Mouse (Mus musculus): ENCODE measurements around the gene Cox6a2.
"Not testable (repeated sequence)": the region's sequence is repeated elsewhere in the genome, so short reads cannot be mapped to it uniquely, and the experiment has no call there.

The Cox6a2 gene

GRCm38 (mm10) chr7:128231741-128232140 is 25.6 kb upstream of the Cox6a2 start:
- DNase-seq = no peak

GRCm38 (mm10) chr7:128220936-128221335 is 14.7 kb upstream of the Cox6a2 start:
- no peak for DNase-seq

DNA sequence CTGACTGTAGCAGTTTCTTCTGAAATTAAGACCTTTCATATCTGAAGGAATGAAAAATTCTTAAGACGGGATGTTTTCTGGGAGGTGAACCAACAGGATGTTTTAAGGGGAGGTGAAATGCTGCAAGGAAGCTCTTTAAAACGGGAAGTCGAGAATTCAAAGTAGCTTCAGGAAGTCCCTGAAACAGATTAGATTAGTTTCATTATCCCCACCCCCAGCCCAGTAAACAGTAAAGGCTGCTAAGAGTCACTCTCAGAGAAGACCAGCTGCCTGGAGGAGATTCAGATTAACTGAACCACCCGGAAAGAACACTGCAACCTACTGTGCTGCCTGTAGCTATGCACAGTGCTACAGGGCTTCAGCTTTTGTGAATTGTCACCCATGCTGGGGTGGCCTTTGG is 13.8 kb upstream of the Cox6a2 start:
- no peak for DNase-seq

DNA sequence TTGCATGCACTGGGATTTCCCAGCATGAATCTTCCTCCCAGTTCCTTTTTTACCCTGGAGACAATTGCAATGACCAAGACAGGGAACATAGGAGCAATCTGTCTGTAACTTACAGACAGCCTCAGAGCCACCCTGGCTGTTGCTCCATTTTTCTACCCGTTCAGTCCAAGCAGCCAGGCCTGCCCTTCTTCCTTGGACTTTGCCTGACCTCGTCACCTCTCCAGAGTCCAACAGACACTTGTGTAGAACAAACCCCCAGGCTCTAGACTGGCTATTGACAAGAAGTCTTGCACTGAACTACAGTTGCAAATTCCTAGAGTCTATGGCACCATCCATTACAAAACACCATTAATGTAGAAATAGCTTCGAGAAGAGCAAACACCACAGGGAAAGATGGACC is 3.6 kb upstream of the Cox6a2 start:
- no peak for DNase-seq

GRCm38 (mm10) chr7:128208187-128208586 is 2.0 kb upstream of the Cox6a2 start:
- peak; percentile 8 to 21 for DNase-seq

DNA sequence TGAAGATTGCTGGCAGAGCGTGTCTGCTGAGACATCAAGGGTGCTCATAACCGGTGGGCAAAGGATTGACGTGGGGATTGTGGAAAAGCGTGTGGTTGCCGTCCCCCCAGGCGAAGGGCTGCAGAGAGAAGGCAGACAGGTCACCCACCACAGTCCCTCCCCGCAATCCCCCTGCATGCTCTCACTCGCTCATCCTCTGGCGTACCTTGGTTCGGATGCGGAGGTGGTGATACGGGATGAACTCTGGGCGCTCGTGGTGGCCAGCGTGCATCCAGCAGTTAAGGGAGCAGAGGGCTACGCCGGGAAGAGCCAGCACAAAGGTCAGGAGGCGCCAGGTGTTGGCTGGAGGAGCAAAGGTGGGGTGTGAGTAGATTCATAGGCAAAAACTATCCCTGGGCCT is 492 bp downstream of the Cox6a2 start:
- no peak for DNase-seq

GRCm38 (mm10) chr7:128204179-128204578 is 2.0 kb downstream of the Cox6a2 start:
- no peak for DNase-seq

DNA sequence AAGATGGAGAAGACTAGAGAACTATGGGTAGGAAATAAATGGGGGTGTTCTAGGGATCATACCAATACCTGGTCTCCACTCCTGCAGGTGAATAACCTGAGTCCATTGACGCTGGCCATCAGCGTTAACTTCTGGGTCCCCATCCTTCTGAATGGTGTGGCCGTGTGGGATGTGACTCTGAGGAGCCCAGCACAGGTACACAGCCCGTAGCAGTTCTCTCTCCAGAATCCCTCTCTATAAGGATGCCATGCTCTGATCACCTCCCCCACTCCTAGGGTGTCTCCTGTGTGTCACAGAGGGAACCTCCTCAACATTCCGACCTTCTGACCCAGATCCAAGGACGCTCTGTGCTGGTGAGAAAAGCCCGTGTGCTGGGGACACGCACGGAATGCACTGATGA is 3.1 kb downstream of the Cox6a2 start:
- no peak for DNase-seq

GRCm38 (mm10) chr7:128201607-128202006 is 4.6 kb downstream of the Cox6a2 start:
- no peak for DNase-seq

GRCm38 (mm10) chr7:128181691-128182090 is 24.5 kb downstream of the Cox6a2 start:
- DNase-seq = peak; percentile 45 to 52

DNA sequence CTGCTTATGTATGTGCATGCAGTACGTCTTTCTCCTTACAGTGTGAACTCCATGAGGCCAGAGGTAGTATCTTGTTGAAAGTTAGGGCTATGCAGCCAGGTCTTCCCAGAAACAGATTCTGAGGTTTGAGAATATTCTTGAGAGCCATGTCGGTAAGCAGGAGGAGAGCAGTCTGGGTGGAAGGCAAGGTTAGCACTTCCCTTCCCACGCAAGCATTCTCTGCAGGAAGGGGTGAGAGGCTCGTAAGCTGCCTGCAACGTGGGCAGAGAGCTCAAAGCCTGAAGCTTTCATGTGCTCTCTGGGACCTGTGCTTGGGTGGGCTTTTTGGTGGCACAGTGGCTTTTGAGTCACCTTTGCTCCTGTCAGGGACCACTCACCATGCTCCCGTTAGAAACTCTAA is 25.6 kb downstream of the Cox6a2 start:
- peak; percentile 14 to 25 for DNase-seq

- peak; percentile 8 to 23 for DNase-seq
Measured at GRCm38 (mm10) chr7:128180126-128180525, 26.1 kb downstream of the Cox6a2 start.

DNA sequence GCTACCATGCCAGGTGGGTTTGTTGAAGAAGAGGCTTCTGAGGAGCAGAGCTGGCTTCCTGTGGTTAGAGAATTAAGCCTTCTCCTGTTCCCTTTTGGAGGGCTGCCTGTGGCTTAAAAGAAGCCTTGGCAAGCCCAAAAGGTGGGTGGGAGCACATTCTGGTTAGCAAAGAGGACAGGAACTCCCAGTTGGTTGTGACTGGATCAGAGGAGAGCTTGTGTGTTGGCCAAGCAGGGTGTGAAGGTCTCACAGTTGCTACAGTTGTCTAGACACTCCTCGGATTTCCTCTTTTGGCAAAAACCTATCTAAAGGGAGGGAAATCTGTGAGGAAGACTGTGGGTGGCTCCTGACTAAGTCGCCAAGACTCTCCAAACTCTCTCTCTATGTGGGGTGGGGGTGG is 27.8 kb downstream of the Cox6a2 start:
- no peak for DNase-seq

DNA sequence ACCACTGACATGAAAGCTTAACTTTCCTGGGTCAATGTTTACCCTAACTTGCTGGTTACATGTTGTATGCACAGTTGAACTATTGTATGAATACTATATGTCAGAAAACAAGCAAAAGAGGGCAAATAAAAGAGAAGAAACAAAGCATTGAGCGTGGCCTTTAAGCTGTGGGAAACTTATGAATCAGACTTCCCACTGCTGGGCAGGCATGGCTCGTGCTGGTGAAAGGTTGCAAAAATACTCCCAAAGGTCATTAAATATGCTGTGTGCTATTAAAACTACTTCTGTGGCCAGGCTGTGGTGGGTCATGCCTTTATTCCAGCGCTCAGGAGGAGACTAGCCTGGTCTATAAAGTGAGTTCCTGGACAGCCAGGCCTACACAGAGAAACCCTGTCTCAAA is 36.2 kb downstream of the Cox6a2 start:
- no peak for DNase-seq

DNA sequence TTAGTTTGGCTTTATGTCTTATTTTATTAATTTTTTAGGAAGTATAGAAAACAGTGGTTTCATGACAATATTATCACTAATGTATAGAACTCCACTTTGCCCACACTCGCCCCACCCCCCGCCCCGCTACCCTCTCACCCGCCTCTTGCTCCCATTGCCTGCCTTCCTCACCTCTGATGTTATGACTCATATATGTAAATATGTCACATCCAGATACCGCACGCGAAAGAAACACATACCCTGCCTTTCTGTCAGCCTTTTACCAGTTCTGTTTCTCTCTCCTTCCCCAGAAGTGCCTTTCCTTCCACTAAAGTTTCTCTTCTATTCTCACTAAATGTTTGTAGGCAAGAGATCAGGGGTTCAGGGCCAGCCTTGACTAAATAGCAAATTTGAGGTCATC is 39.8 kb downstream of the Cox6a2 start:
- no peak for DNase-seq

DNA sequence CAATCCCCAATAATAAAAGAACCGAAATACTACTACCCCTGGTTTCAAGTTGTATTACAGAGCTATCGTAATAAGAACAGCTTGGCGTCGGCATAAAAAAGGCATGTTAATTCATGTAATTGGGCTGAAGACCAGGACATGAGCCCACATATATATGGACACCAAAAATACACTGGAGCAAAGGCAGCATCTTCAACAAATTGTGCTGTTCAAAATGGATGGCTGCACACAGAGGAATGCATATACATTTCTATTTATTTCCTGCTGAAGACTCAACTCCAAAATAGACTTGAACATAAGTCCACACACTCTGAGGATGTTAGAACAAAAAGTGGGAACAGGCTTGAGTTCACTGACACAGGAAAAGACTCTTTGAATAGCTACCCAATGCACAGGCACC is 42.2 kb downstream of the Cox6a2 start:
- no peak for DNase-seq

DNA sequence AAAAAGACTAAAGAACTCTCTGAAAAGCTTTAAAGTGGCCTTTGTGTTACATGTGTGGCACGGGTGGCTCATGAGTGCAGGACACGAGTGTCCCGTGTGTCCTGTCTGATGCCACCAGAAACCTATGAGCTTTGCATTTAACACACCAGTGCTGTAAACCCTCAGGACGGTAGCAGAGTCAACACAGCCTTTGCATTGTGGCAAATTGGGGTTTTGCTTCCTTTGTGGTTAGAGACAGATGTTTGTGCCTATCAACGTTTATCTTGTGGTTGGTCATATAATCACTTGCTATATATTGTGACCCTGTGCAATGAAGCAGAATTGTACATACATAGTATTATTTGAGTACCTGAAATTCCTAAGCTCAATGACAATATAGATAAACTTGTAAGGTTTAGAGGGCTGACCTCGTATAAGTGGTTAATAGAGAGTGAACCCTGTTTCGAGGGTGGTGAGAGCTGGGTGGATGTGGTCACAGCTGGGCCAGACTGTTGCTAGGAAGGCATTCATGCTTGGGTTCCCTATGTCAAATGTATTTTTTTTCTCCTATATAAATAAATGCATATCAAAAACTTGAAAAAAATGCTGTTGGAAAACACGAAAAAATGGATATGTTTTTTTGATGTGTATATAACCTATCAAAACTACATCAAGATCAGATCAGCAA is 47.4 kb downstream of the Cox6a2 start:
- DNase-seq = not testable (repeated sequence)
